Mouse (Mus musculus): Measurements from ENCODE around the gene Phf13. TPM values are rescaled to one million over a fixed set of nuclear protein-coding genes. Genes with fewer than 3 reads are reported as not detected.
"Not testable (repeated sequence)": the region's sequence is repeated elsewhere in the genome, so short reads cannot be mapped to it uniquely, and the experiment has no call there.

Phf13 gene
- 4.4 and 4.8 TPM in 2 replicates for polyA plus RNA-seq (2012; rRNA removed)

DNA sequence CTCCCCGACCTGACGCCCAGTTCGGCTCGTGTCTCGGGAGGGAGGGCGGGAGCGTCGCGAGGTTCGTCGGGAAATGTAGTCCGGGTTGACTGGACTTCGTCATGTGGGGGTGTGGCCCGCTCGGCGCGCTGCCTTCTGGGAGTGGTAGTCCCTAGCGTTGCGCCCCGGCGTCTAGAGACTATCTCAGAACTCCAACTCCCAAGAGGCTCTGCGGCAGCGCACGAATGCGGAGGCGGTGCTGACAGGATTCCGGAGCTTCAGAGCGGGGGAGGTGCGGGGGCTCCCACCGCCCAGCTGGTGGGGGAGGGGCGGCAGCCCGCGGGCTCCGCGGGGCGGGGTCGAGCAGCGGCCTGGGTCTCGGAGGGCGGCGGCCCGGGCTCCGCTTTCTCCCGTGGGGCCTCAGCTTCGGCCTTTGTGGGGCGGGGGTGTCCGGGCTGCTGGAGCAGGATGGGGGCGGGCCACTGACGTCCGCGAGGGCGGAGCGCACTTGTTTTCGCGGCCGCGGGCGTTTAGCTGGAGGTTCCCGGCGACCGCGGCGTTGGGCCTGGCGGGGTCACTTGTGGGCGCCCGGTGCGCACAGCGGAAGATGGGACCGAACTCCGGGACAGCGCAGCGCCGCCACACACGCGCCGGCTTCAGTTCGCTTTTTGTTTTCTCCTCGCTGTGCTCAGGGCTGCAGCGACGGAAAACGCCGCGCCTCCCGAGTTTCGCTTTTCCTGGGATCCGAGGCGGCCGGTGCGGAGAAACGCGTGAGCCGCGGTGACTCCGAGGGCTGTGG is at the start of gene Phf13:
Gene Phf13, minus strand, starts transcription at position 86 of the 778 bp plus-strand sequence.
- peak; percentile 91 for DNase-seq (ENCODE audit: low read depth, low spot score)
- WGBS, result under 1% methylated on average over 94 of the region's 94 CpGs

GRCm38 (mm10) chr4:152044609-152045008 is 48.6 kb upstream of the Phf13 start:
- 81% methylated on average over 6 of the region's 6 CpGs for WGBS
- no peak for DNase-seq (ENCODE audit: low read depth, low spot score)

DNA sequence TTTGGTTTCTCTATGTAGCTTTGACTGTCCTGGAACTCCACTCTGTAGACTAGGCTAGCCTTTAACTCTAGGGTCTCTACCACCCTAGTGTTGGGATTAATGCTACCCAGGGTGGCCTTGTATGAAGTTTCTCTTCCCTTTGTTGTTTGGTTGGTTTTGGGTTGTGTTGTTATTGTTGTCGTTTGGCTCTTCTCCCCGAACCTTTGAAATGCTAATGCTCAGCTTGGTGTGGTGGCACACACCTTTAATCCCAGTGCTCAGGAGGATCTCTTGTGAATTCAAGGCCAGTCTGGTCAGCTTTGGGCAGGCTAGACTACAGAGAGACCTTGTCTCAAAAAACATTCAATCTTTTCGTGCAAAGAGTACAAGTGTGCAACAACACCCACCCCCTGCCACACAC is 47.1 kb upstream of the Phf13 start:
- no peak for DNase-seq (ENCODE audit: low read depth, low spot score)
- WGBS, result 83% methylated on average over 3 of the region's 3 CpGs

DNA sequence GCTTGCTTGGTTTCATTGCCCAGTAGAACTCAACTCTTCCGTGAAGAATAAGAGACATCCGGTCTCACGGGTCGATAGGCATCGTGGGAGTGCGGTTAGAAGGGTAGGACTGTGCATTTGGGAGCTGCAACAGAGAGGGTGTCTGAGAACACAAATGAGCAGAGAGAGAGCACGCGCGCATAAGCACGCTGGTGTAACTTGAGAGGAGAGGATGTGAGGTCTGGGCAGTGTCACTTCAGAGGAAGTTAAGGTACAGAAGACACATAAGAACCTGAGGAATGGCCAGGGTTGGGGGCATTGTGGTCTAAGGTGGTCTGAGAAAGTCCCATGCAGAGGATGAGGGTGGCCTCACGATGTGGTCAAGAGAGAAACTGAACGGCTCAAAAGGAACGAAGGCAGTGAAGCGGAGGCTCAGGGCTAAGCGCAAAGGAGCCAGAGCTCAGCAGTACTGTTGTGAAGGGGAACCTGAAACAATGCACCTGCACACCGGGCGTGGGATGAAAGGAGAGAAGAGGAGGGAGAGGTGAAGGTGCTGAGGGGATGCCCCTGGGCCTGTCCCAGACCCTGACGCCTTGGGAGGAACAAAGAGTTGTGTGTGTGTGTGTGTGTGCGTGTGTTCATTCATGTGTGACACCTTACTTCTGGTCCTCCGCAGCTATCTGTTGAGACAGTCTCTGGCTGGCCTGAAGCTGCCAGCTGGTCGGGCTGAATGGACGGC is 46.0 kb upstream of the Phf13 start:
- 94% methylated on average over 22 of the region's 22 CpGs for WGBS
- DNase-seq (ENCODE audit: low read depth, low spot score), result no peak

DNA sequence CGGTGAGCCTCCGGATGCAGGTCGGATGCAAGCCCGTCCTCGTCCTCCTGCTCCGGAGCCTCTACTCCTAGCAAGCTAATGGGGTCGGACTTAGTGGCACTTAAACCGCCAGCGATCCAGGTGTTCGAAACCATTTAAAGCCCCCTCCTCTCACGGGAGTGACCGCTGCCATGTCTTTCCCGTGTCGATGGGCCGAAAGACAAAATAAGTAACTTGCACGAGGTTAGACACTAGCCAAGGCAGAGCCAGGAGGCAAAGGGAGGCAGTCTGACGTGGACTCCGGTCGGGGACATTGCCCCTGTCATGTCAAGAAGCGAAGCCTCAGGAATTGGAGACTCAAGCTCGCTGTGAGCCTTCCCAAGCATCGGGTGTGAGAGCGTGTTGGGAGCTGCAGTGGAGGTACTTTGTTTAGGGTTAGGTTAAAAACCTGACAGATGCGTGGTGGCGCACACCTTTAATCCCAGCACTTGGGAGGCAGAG is 43.8 kb upstream of the Phf13 start:
- WGBS, result 1% methylated on average over 25 of the region's 25 CpGs

DNA sequence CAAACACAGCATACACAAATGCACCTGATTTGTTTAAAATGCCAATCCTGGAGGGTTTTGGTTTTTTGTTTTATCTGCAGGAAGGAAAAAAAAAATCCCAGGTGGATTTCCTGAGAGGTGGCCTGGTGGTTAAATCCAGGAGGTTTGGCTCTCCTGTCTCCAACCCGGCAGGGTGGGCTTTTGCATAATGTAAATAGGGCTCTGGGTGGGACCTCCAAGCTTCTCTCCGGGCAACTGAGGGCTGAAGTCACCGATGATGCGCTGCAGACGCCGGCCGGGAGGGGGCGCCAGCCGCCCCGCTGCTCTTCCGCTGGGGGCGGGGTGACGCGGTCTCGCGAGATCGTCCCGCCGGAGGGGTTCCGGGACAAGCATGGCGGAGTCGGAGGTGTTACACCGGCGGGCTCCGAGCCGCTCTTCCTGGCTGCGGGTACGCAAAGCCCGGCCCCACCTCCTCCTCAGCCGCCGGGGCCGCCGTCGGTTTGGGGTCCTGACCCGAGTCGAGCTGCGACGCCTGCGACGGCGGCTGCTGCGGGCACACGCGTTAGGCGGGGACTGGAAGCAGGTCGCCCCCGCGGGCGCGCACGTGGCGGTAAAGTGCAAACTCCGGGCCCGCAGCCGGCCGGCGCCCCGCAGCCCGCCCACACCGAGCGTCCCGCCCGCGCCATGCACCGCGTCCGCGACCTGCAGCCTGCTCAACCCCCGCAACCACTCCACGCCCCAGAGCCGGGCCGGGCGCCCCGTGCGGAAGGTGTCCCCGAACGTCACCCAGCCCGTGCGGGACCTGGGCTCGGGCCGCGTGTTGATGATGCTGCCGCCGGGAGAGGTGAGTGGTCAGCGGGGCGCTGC is 43.1 kb upstream of the Phf13 start, which contains the start of gene Nol9:
Gene Nol9, plus strand, starts transcription at position 337 of the 846 bp plus-strand sequence.
- DNase-seq (ENCODE audit: low read depth, low spot score), result peak; percentile 54
- WGBS, result under 1% methylated on average over 86 of the region's 86 CpGs

More for the DNA sequence above, 43.8 kb upstream of the Phf13 start:
- no peak for DNase-seq (ENCODE audit: low read depth, low spot score)

DNA sequence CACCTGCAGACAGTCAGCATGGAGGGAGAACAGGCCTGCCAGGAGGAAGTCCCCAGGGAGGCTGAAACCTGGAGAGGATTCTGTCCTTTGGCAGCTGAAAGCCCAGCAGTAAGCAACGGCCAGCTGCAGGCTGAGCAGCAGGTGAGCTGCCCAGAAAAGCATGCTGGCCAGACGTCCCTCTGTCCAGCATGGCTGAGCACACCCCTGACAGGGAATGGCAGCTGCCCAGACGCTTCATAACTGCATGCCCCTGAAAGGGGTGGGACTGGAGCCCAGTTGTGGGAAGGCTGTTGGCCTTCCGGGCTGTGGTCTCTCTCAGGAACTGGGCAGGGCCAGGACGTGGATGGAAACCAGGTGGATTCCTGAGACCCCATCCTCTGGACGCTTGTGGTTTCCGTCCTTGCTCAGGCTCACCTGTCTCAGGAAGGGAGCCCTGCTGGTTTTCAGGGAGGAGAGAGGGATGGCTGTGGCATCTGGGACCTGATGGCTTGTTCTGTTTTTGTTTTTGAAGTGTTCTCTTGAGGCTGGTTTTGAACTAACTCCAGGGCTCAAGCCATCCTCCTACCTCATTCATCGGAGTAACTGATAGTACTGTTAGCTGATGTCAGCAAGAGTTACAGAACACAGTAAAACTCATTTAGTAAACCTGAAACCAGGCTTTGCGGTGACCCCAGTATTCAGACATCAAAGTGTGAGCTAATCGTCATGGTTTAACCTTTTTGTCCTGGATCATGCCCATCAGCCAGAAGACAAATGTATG is 42.3 kb upstream of the Phf13 start, which contains the start of gene Tas1r1:
Gene Tas1r1, minus strand, starts transcription at position 344 of the 760 bp plus-strand sequence.
- DNase-seq (ENCODE audit: low read depth, low spot score), result no peak
- 45% methylated on average over 10 of the region's 10 CpGs for WGBS

- WGBS, result 88% methylated on average over 6 of the region's 6 CpGs
- DNase-seq (ENCODE audit: low read depth, low spot score), result not testable (repeated sequence)
Measured at GRCm38 (mm10) chr4:152036464-152036863, 40.4 kb upstream of the Phf13 start.

GRCm38 (mm10) chr4:152032922-152033321 is 36.9 kb upstream of the Phf13 start:
- 73% methylated on average over 13 of the region's 13 CpGs for WGBS
- DNase-seq (ENCODE audit: low read depth, low spot score), result no peak

GRCm38 (mm10) chr4:152029997-152030396 is 33.9 kb upstream of the Phf13 start:
- WGBS, result 65% methylated on average over 4 of the region's 4 CpGs
- DNase-seq (ENCODE audit: low read depth, low spot score), result no peak

GRCm38 (mm10) chr4:152029087-152029486 is 33.0 kb upstream of the Phf13 start:
- 33% methylated on average over 5 of the region's 5 CpGs for WGBS
- no peak for DNase-seq (ENCODE audit: low read depth, low spot score)

DNA sequence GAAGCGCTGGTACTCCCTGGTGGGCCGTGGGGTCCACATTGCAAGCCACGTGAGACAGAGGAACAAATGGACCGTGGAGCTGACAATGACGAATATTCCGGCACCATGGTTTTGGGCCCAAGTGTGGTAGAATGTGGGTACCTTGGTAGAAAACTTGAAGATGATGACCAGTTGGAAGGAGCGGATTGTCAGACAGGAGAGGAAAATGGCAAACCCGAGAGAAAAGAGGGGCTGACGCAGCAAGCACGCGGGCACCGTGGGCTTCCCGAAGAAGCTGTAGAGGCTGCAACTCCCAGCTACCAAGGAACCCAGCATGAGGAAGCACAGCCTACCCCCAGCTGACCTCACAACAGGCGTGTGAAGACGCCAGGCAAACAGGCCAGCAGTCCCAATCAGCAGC is 32.4 kb upstream of the Phf13 start:
- no peak for DNase-seq (ENCODE audit: low read depth, low spot score)
- 64% methylated on average over 15 of the region's 15 CpGs for WGBS

- DNase-seq (ENCODE audit: low read depth, low spot score), result peak; percentile 98
- under 1% methylated on average over 35 of the region's 35 CpGs for WGBS
Measured at GRCm38 (mm10) chr4:152027524-152027923, 31.5 kb upstream of the Phf13 start, which contains the start of gene Zbtb48. TSS of gene Zbtb48 (minus strand) at chr4:152027671.

- whole genome bisulfite sequencing, result 1% methylated on average over 41 of the region's 41 CpGs
- no peak for DNase-seq (ENCODE audit: low read depth, low spot score)
Measured at GRCm38 (mm10) chr4:152026751-152027508, 30.9 kb upstream of the Phf13 start.

- WGBS, result 85% methylated on average over 11 of the region's 11 CpGs
- no peak for DNase-seq (ENCODE audit: low read depth, low spot score)
Measured at GRCm38 (mm10) chr4:152024525-152024924, 28.5 kb upstream of the Phf13 start.

- WGBS, result 86% methylated on average over 8 of the region's 8 CpGs
- no peak for DNase-seq (ENCODE audit: low read depth, low spot score)
Measured at GRCm38 (mm10) chr4:152022506-152022905, 26.4 kb upstream of the Phf13 start.

DNA sequence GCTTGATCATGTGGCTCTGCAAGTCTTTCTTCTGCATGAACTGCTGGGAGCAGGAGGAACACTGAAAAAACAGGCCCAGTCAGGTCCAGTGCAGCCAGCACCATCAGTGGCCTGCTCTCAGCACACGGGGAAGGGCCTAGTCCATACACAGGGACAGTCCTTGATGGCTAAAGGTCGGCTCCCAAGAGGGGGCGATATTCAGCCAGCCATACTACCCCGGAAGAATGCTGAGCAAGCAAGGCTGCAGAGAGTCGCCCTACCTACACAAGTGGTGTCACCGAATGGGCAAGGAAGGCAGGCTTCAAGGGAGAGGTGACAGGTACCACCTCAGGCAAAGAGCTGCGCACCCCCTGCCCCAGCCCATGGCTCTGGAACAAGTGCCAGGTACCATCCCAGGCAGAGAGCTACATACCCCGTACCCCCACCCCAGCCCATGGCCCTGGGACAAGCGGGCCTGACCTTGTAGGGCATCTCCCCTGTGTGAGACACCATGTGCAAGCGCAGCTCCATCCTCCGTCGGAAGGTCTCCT is 25.6 kb upstream of the Phf13 start:
- 71% methylated on average over 12 of the region's 12 CpGs for WGBS
- DNase-seq (ENCODE audit: low read depth, low spot score), result no peak

GRCm38 (mm10) chr4:152020024-152020423 is 24.0 kb upstream of the Phf13 start:
- WGBS, result 88% methylated on average over 21 of the region's 21 CpGs
- no peak for DNase-seq (ENCODE audit: low read depth, low spot score)

Measured in large intestine, adult 2 months (tissue).